Mouse (Mus musculus) urinary bladder, postnatal 4 days (tissue): Measurements from ENCODE around the gene Poln.
A peak's percentile ranks its signal among the peaks of the same experiment; 100 is the strongest.

Source experiments
- DNase-seq, 2 experiments: peaks; one replicate each; pipeline ENCODE4 v3.0.0; 2021 to 2022; ENCODE audit warnings: low spot score in 2 of 2

Gene Poln

DNA sequence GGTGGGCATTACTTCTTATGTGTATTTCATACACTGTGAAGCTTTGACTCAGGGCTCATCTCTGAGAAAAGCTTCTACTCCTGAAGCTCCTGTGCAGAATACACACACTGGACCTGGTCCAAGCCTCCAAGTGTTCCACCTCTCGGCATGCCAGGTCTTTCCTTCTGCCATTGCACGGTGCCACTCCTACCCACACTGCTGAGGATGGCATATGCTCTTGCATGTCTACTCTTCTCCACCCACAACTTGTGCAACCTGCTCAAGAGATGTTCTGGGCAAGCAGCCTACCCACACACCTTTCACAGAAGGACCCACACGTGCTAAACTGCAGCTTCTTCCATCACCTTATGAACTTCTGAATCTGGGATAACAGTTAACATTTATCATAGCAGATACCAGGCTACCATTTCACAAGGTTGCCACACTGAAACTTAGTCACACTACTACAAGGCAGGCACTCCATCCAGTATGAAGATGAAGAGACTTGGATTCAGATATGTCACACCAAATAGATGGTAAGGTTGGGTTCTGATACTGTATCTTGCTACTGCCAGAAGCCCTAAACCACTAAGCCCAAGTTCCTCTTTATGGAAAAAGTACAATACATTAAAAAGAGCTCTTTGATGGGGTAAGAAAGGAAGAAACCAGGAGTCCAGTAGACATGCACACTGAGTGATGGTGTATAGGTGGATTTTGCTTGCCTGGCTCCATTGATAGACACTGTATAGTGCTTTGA is 50.0 kb downstream of the Poln start:
- DNase-seq: no peak

- DNase-seq: no peak
Measured at GRCm38 (mm10) chr5:34105681-34106080, 63.6 kb downstream of the Poln start.

GRCm38 (mm10) chr5:34097333-34097732 is 71.9 kb downstream of the Poln start:
- DNase-seq: no peak

GRCm38 (mm10) chr5:34093021-34093420 is 76.2 kb downstream of the Poln start:
- DNase-seq: no peak

GRCm38 (mm10) chr5:34032520-34032919 is 136.7 kb downstream of the Poln start:
- DNase-seq: no peak

- no peak for DNase-seq
Measured at GRCm38 (mm10) chr5:34031022-34031421, 138.2 kb downstream of the Poln start.

GRCm38 (mm10) chr5:34030101-34030500 is 139.1 kb downstream of the Poln start:
- DNase-seq: no peak

DNA sequence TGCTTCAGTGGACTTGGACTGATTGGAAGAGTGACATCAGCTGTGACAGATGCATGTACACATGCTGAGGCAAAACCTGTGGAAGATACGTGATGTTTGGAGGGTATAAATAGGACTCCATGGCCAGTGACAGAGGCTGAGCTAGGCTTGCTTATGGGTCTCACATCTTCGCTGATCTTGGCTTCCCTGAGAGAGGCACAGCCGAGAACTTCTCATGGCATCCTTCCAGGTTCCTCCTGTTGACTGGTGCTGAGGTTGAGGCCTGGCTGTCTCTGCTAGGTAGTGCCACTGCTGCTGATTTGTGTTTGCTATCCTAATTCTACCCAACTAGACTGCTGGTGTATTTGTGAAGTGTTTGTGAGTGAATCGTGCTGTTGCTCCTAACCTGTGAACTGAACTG is 150.3 kb downstream of the Poln start:
- no peak for DNase-seq

- no peak for DNase-seq
Measured at GRCm38 (mm10) chr5:34014652-34015051, 154.6 kb downstream of the Poln start.

GRCm38 (mm10) chr5:34007392-34007941 is 161.8 kb downstream of the Poln start:
- no peak for DNase-seq

- DNase-seq: no peak
Measured at GRCm38 (mm10) chr5:34006832-34007231, 162.4 kb downstream of the Poln start.

- no peak for DNase-seq
Measured at GRCm38 (mm10) chr5:34004618-34005017, 164.6 kb downstream of the Poln start.

DNA sequence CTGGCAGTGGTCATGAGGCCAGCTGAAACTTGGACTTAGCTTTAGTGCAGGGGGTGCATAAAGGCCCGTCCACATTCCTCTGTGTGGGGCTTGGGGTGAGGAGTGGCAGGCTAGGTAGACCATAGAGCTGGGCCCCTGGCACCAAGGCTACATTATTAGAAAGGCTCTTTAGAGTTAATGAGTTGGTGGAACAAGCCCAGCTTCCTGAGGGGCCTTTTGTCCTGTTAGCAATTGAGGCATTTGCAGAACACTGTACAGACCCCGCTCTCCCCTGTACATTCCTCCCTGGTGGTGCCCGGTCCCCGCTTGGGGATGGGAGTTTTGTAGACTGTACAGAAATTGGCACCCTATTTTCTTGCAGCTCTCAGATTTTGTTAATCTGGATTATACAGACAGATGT is 166.6 kb downstream of the Poln start:
- no peak for DNase-seq

GRCm38 (mm10) chr5:34001401-34001800 is 167.8 kb downstream of the Poln start:
- DNase-seq: no peak

- peak in 1 of 2 experiments; percentile 17 for DNase-seq
Measured at GRCm38 (mm10) chr5:34000809-34001208, 168.4 kb downstream of the Poln start.

- no peak for DNase-seq
Measured at GRCm38 (mm10) chr5:33999466-34000090, 169.7 kb downstream of the Poln start.

GRCm38 (mm10) chr5:33998505-33998877 is 170.8 kb downstream of the Poln start:
- DNase-seq: peak in 1 of 2 experiments; percentile 13

- DNase-seq: peak in 1 of 2 experiments; percentile 13
Measured at GRCm38 (mm10) chr5:33997829-33998504, 171.3 kb downstream of the Poln start.

DNA sequence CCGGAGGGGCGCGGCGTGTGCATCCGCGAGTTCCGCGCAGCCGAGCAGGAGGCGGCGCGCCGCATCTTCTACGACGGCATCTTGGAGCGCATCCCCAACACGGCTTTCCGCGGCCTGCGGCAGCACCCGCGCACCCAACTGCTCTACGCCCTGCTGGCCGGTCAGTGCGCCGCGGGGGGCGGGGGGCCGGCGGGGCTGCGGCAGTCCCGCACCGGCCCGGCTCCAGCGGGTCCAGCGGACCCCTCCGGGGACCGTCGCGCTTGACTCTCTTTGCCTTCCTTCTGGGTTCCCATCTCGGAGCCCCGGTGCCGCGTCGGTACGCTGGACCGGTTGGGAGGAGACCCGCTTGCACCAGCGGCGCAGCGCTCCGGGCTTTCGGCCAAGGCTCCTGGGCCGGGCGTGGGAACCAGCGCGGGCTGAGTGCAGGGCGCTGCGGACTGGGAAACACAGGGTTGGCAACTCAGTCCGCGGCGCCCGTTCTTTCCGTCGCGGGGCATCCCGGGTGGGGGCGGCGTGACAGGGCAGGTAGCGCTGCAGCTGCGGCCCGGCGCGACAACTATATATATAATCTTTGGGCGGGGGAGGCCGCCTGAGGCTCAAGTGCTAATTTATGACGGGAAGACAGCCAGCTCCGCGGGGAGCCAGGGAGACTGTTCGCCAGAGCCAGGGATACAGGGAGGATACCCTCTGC is 172.1 kb downstream of the Poln start:
- DNase-seq: no peak

GRCm38 (mm10) chr5:33996694-33997045 is 172.6 kb downstream of the Poln start:
- DNase-seq: no peak

- no peak for DNase-seq
Measured at GRCm38 (mm10) chr5:33995843-33996693, 173.2 kb downstream of the Poln start, which contains the start of gene Nat8l. TSS of gene Nat8l (plus strand) at chr5:33995984.
